Mouse (Mus musculus): ENCODE results near the gene Ccdc63. TPM values are rescaled to one million over a fixed set of nuclear protein-coding genes. Genes with fewer than 3 reads are reported as not detected.
"Not testable (repeated sequence)": the region's sequence is repeated elsewhere in the genome, so short reads cannot be mapped to it uniquely, and the experiment has no call there.

The Ccdc63 gene
- 1 to 10 TPM in 25 of 26 experiments, under 1 TPM in 1; 0.77 to 8.8 (median 4.1) TPM for total RNA-seq (2018; cell fraction: chromatin; rRNA removed)
- 1 to 10 TPM in 1 of 26 experiments, under 1 TPM in 24, not detected in 1; 0.12 to 1.1 (median 0.41) TPM for total RNA-seq (2018; cell fraction: cytosol; rRNA removed)
- total RNA-seq (2018; cell fraction: nucleus; rRNA removed): 1 to 10 TPM in 21 of 26 experiments, under 1 TPM in 5; 0.22 to 6.2 (median 1.6) TPM
- 0.25 to 1.1 TPM (median 0.70 TPM) in 3 replicates for polyA plus RNA-seq (2018)

GRCm38 (mm10) chr5:122140723-122141122, at the start of gene Ccdc63:
Gene Ccdc63, minus strand, starts transcription at chr5:122140823.
- no peaks in the 10 kb centered on the region for H3K36me3 ChIP-seq (ENCODE audit: inconsistent target)
- peaks cover 8% of the 10 kb centered on the region; the same call in 1 of the 2 replicates for H3K79me2 ChIP-seq (ENCODE audit: inconsistent target)
- no peak within 1 kb of the TSS for H3K4me3 ChIP-seq (ENCODE audit: inconsistent target)
- 95% methylated on average over 3 of the region's 3 CpGs for WGBS (ENCODE audit: missing documents)
- H3K27ac ChIP-seq: no peak within 1 kb of the TSS

GRCm38 (mm10) chr5:122189115-122189514, 48.5 kb upstream of the Ccdc63 start:
- no peak overlapping the region for H3K4me3 ChIP-seq (ENCODE audit: inconsistent target)
- no peak overlapping the region for H3K27ac ChIP-seq
- 17% methylated on average over 3 of the region's 3 CpGs for WGBS (ENCODE audit: missing documents)
- H3K36me3 ChIP-seq (ENCODE audit: inconsistent target): no peaks in the 10 kb centered on the region
- no peaks in the 10 kb centered on the region for H3K79me2 ChIP-seq (ENCODE audit: inconsistent target)

GRCm38 (mm10) chr5:122184858-122185257, 44.2 kb upstream of the Ccdc63 start:
- H3K36me3 ChIP-seq (ENCODE audit: inconsistent target); H3K4me3 ChIP-seq (ENCODE audit: inconsistent target); H3K27ac ChIP-seq; H3K79me2 ChIP-seq (ENCODE audit: inconsistent target): not testable (repeated sequence)
- WGBS (ENCODE audit: missing documents): 86% methylated on average over 6 of the region's 6 CpGs

GRCm38 (mm10) chr5:122184283-122184806, 43.7 kb upstream of the Ccdc63 start:
- no peaks in the 10 kb centered on the region for H3K79me2 ChIP-seq (ENCODE audit: inconsistent target)
- no peaks in the 10 kb centered on the region for H3K36me3 ChIP-seq (ENCODE audit: inconsistent target)
- H3K4me3 ChIP-seq (ENCODE audit: inconsistent target): no peak overlapping the region
- no peak overlapping the region for H3K27ac ChIP-seq
- 36% methylated on average over 7 of the region's 7 CpGs for WGBS (ENCODE audit: missing documents)

DNA sequence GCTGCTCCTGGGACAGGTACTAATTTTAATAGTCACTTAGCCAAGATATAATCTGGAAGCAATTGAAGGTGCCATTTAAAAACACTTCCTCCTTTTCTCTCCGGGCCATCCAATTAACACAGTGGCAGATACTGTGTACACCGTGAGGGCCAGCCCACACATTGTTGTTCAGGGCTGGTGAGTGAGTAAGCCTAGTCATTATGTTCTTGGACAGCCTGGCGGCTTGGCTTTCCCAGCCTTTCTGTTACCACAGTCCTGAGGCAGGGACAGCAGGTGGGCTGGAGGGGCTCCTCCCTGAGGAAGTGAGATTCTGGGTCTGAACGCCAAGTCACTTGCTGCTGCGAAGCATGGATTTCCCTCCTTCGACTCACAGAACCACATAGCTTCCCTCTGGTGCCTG, 39.0 kb upstream of the Ccdc63 start:
- Histone ChIP-seq H3K36me3 (ENCODE audit: inconsistent target) (no peaks in the 10 kb centered on the region), H3K79me2 (ENCODE audit: inconsistent target) (no peaks in the 10 kb centered on the region), H3K27ac (no peak overlapping the region), H3K4me3 (ENCODE audit: inconsistent target) (no peak overlapping the region)
- WGBS (ENCODE audit: missing documents): 13% methylated on average over 6 of the region's 6 CpGs

DNA sequence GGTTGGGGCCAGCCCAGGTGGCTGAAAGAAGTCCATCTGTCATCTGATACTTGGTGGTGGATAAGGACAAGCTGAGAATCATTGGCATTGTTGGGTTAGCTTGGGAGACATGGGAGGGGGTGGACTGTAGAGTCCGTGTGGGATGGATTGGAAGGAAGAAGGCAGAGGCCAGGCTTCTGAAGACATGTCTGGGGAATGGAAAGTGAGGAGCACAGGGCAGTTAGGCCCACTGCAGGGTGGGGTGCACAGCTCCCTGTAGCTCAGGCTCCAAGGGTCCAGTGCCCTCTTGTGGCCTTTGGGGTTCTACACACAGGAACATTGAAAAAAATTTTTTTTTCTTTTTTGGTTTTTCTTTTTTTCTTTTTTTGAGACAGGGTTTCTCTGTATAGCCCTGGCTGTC, 35.8 kb upstream of the Ccdc63 start:
- H3K36me3 ChIP-seq (ENCODE audit: inconsistent target): peaks cover 20% of the 10 kb centered on the region
- no peak overlapping the region for H3K4me3 ChIP-seq (ENCODE audit: inconsistent target)
- H3K79me2 ChIP-seq (ENCODE audit: inconsistent target): peaks cover 11% of the 10 kb centered on the region; the same call in 1 of the 2 replicates
- 89% methylated on average over 1 of the region's 1 CpGs for WGBS (ENCODE audit: missing documents)
- no peak overlapping the region for H3K27ac ChIP-seq

DNA sequence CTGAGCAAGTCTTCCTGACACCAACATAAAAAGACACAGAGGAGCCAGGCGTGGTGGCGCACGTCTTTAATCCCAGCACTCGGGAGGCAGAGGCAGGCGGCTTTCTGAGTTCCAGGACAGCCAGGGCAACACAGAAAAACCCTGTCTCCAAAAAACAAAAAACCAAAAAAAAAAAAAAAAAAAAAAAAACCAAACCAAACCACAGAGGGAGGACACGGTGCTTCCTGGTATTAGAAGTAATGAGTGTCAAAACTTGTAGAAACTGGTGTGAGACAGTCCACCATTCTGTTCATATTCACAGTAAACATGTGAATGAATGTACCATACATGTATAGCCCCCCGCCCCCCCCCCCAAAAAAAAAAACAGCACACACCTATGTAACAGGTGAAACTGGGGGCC, 35.3 kb upstream of the Ccdc63 start:
- 78% methylated on average over 5 of the region's 7 CpGs for WGBS (ENCODE audit: missing documents)
- H3K4me3 ChIP-seq (ENCODE audit: inconsistent target): no peak overlapping the region
- H3K36me3 ChIP-seq (ENCODE audit: inconsistent target): peaks cover 24% of the 10 kb centered on the region
- H3K79me2 ChIP-seq (ENCODE audit: inconsistent target): peaks cover 15% of the 10 kb centered on the region
- H3K27ac ChIP-seq: no peak overlapping the region

GRCm38 (mm10) chr5:122175402-122175801, 34.8 kb upstream of the Ccdc63 start:
- Histone ChIP-seq H3K36me3 (ENCODE audit: inconsistent target) (peaks cover 30% of the 10 kb centered on the region), H3K27ac (no peak overlapping the region)
- 79% methylated on average over 2 of the region's 2 CpGs for WGBS (ENCODE audit: missing documents)

DNA sequence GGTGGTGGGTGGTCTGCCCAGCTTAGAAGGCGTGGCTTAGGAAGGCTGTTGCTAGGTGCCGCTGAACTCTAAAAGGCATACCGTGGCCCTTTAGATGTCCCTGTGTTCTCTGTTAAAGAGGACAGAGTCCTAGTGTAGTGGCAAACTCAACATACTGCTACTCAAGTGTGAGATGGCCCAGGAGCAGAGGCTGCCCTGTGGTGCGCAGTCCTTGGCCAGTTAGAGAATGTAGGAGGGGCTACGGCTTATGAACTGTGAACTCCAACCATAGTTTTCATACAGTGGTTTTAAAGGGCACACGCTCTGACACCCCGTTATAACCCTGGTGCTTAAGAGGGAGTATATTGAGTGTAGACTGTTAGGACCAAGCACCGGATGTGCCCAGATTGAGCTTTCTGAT, 30.4 kb upstream of the Ccdc63 start:
- Histone ChIP-seq H3K36me3 (ENCODE audit: inconsistent target) (peaks cover 60% of the 10 kb centered on the region), H3K27ac (no peak overlapping the region), H3K4me3 (ENCODE audit: inconsistent target) (no peak overlapping the region), H3K79me2 (ENCODE audit: inconsistent target) (peaks cover 64% of the 10 kb centered on the region)
- 93% methylated on average over 6 of the region's 8 CpGs for WGBS (ENCODE audit: missing documents)

More at GRCm38 (mm10) chr5:122175402-122175801, 34.8 kb upstream of the Ccdc63 start:
- H3K79me2 ChIP-seq (ENCODE audit: inconsistent target): peaks cover 21% of the 10 kb centered on the region
- H3K4me3 ChIP-seq (ENCODE audit: inconsistent target): no peak overlapping the region

- Histone ChIP-seq H3K79me2 (ENCODE audit: inconsistent target) (peaks cover 89% of the 10 kb centered on the region), H3K4me3 (ENCODE audit: inconsistent target) (no peak overlapping the region), H3K36me3 (ENCODE audit: inconsistent target) (peaks cover 78% of the 10 kb centered on the region), H3K27ac (no peak overlapping the region)
- WGBS (ENCODE audit: missing documents): 93% methylated on average over 11 of the region's 14 CpGs
Measured at GRCm38 (mm10) chr5:122168344-122169069, 27.9 kb upstream of the Ccdc63 start.

DNA sequence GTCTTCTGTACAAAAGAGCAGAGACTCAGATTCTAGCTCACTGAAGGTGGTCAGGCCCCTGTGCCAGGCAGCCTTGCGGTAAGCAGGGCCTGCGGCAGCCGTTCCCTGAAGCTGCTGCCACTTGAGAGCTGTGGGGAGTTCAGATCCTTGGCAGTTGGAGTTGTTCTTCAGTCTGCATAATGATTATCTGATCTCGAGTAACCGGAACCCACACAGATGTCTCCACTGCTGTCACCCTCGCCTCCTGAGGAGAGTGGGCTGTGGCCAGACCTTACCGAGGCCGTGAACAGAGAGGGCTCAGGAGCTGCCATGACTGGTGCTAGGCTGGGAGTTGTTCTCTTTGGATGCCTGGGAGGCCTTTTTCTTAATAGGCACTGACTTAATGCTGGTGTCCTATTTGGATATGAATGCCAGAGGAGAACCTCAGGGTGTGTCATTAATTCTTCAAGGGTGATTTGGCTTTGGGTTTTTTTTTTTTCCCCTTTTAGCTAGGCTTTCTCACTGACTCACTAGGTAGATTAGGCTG, 26.1 kb upstream of the Ccdc63 start:
- H3K79me2 ChIP-seq (ENCODE audit: inconsistent target): peaks cover 100% of the 10 kb centered on the region
- H3K4me3 ChIP-seq (ENCODE audit: inconsistent target): no peak overlapping the region
- H3K27ac ChIP-seq: no peak overlapping the region
- 85% methylated on average over 4 of the region's 8 CpGs for WGBS (ENCODE audit: missing documents)
- peaks cover 64% of the 10 kb centered on the region for H3K36me3 ChIP-seq (ENCODE audit: inconsistent target)

GRCm38 (mm10) chr5:122165233-122165915, 24.8 kb upstream of the Ccdc63 start:
- Histone ChIP-seq H3K36me3 (ENCODE audit: inconsistent target) (peaks cover 51% of the 10 kb centered on the region), H3K27ac (no peak overlapping the region), H3K4me3 (ENCODE audit: inconsistent target) (no peak overlapping the region), H3K79me2 (ENCODE audit: inconsistent target) (peaks cover 100% of the 10 kb centered on the region)
- 86% methylated on average over 6 of the region's 6 CpGs for WGBS (ENCODE audit: missing documents)

DNA sequence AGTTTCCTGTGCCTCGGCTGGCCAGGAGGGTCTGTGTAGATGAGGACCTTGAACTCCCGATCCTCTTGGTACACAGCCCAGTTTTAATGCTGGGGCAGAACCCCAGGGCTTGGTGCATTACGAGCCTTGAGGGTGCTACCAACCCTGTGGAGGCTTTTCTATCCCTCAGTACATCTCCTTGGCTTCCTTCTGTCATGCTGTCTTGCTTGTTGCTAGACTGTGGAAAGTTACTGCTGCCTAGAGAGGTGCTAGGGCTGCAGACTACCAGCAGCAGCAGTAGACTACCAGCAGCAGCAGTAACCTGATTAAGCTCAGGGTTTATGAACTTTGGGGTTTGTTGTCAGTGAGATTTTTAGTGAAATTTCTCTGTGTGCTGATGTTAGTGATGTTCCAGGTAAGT, 23.4 kb upstream of the Ccdc63 start:
- Histone ChIP-seq H3K36me3 (ENCODE audit: inconsistent target) (peaks cover 41% of the 10 kb centered on the region), H3K4me3 (ENCODE audit: inconsistent target) (no peak overlapping the region), H3K79me2 (ENCODE audit: inconsistent target) (peaks cover 100% of the 10 kb centered on the region), H3K27ac (no peak overlapping the region)
- 94% methylated on average over 3 of the region's 3 CpGs for WGBS (ENCODE audit: missing documents)

DNA sequence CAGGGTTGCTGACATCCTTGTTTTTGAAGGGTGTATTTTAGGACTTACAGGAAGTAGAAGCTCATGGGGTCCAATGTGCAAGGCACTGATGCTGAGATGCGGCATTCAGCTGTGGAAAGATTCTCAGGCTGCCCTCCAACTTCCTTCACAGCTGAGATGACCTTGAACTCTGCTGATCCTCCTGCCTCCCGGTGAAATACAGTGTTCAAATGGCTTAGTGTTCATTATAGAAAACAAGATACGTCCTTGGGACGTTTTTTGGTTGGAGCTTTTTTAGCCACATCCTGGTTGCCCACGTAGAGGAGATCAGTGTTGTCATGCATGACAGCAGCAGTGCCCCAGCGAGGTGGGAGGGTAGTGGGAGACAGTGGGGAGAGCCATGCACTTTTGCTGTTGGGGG, 22.6 kb upstream of the Ccdc63 start:
- H3K36me3 ChIP-seq (ENCODE audit: inconsistent target): peaks cover 35% of the 10 kb centered on the region
- 18% methylated on average over 6 of the region's 6 CpGs for whole genome bisulfite sequencing (ENCODE audit: missing documents)
- peaks cover 98% of the 10 kb centered on the region for H3K79me2 ChIP-seq (ENCODE audit: inconsistent target)
- no peak overlapping the region for H3K4me3 ChIP-seq (ENCODE audit: inconsistent target)
- H3K27ac ChIP-seq: no peak overlapping the region

Data from macrophage (primary cell).